Mouse (Mus musculus) heart, adult 2 months (tissue): ENCODE data around the gene Tnfrsf4. TPM values are rescaled to one million over a fixed set of nuclear protein-coding genes. Genes with fewer than 3 reads are reported as not detected.

Source experiments
- DNase-seq, 2 experiments: peaks; one replicate each; pipeline ENCODE4 v3.0.0; 2021
- H3K27ac ChIP-seq: fragments of 200-600 bp; 2 replicates; pipeline ENCODE4 v1.8.1; 2022
- H3K27me3 ChIP-seq: fragments of 200-500 bp; 2 replicates; pipeline ENCODE4 v1.6.1; 2012; ENCODE audit warnings: mild to moderate bottlenecking, low read length, inconsistent platforms, mixed read lengths; ENCODE audit not compliant: control insufficient read depth, insufficient read depth
- H3K36me3 ChIP-seq: fragments of 200-500 bp; 2 replicates; pipeline ENCODE4 v1.6.1; 2012; ENCODE audit warnings: low read length, inconsistent platforms; ENCODE audit not compliant: control insufficient read depth, insufficient read depth
- H3K4me1 ChIP-seq: fragments of 200-500 bp; 2 replicates; pipeline ENCODE4 v1.6.1; 2011; ENCODE audit warnings: low read length; ENCODE audit not compliant: control insufficient read depth, insufficient read depth
- H3K4me3 ChIP-seq: fragments of 200-600 bp; 2 replicates; pipeline ENCODE4 v1.8.1; 2022
- H3K79me2 ChIP-seq: fragments of 200-500 bp; replicated peaks from 2 replicates; pipeline ENCODE4 v1.6.1; 2012; ENCODE audit warnings: mild to moderate bottlenecking, inconsistent platforms, low read length, moderate library complexity, mixed read lengths; ENCODE audit not compliant: control insufficient read depth, insufficient read depth
- H3K9ac ChIP-seq: fragments of 200-500 bp; 2 replicates; pipeline ENCODE4 v1.6.1; 2012; ENCODE audit warnings: low read depth, mild to moderate bottlenecking, control low read depth, inconsistent platforms, low read length, mixed read lengths
- CTCF ChIP-seq: fragments of 200-600 bp; IDR thresholded peaks from 2 replicates; pipeline ENCODE4 v1.8.1; 2022; ENCODE audit warnings: antibody characterized with exemption, mild to moderate bottlenecking, moderate library complexity
- EP300 ChIP-seq: fragments of 200-500 bp; IDR thresholded peaks from 2 replicates; pipeline ENCODE4 v1.6.1; 2011; ENCODE audit warnings: low read depth, low read length, control low read depth; ENCODE audit not compliant: insufficient read depth
- POLR2A ChIP-seq: fragments of 200-500 bp; IDR thresholded peaks from 2 replicates; pipeline ENCODE4 v1.6.1; 2011; ENCODE audit warnings: mild to moderate bottlenecking, low read depth, low read length, control low read depth; ENCODE audit not compliant: insufficient read depth
- WGBS: fragments of 180-500 bp; shearing (Covaris S2); methylation state at CpG from one replicate; pipeline ENCODE4 v1.1.7; 2018; 5-methylcytosine and 5-hydroxymethylcytosine counted together
- intact Hi-C: fragments of 180-260 bp; cut with DNase I; formaldehyde crosslinking; loops from one replicate; pipeline ENCODE4 v1.15.1; 2025
- polyA plus RNA-seq: library from polyadenylated mRNA; depleted of rRNA; stranded (reverse); fragments of >200 nt; gene quantifications from 2 replicates; pipeline ENCODE4 v1.2.3, GENCODE M21; 2012
- total RNA-seq, 2 experiments: library from RNA; stranded (reverse); gene quantifications; 2 replicates each; pipeline ENCODE4 v1.2.3; 2021

Tnfrsf4 gene
- total and polyA plus RNA-seq, 3 experiments, result 1.4 TPM; not detected in 2

DNA sequence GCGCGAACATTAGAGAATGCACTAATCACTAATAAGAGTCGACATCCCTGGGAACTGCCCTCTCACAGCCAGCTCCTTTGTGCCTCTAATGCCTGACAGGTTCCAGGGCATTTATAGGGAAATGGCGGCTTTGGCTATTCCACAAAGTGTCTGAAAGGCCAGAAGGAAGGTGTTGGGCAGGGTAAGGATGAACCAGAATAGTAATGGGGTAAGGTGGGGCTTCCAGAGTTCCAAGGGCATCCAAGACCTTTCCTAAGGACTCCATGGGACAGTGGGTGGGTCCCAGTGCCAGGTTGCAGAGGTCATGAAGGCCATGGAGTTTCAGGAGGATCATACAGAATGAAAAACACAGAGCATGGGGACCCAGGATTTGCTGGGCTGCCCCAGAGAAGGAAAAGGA, 20.7 kb downstream of the Tnfrsf4 start:
- intact Hi-C loops, result loop anchor here (5.0 kb wide), 1 partner anchor 42 kb away; the partner anchor contains the start of genes B3galt6 and Sdf4

DNA sequence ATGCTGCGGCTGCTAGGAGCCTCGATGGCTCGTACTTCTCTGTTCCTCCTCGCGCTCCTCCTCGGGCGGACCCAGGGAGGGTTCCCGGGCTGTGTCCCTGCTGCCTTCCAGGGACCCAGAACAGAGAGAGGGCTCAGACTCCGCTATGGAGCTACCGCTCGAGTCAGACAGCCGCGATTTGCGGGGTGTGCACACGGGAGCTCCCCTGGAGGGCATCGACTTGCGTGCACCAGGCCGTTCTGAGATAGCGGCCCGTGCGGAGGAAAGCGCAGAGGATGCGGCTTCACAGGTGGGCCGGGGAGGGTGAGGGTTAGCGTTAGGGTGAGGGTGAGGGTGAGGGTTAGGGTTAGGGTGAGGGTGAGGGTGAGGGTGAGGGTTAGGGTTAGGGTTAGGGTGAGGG, 21.3 kb downstream of the Tnfrsf4 start:
- Histone ChIP-seq H3K27me3 (peaks cover 2% of the 10 kb centered on the region; the same call in 1 of the 2 replicates), H3K36me3 (no peaks in the 10 kb centered on the region), H3K4me3 (no peak overlapping the region), H3K9ac (peak overlapping the region; percentile 11; the same call in 1 of the 2 replicates), H3K79me2 (no peaks in the 10 kb centered on the region), H3K27ac (no peak overlapping the region), H3K4me1 (peaks cover 14% of the 10 kb centered on the region)
- TF ChIP-seq CTCF (no peak), POLR2A (no peak), EP300 (no peak)
- WGBS, result 9% methylated on average over 25 of the region's 25 CpGs
- intact Hi-C loops, result loop anchor here (5.0 kb wide), 1 partner anchor 43 kb away; the partner anchor contains the start of genes B3galt6 and Sdf4
- DNase-seq, result no peak

More for the DNA sequence above, 20.7 kb downstream of the Tnfrsf4 start:
- Histone ChIP-seq H3K4me3 (no peak overlapping the region), H3K79me2 (no peaks in the 10 kb centered on the region), H3K4me1 (peaks cover 14% of the 10 kb centered on the region), H3K27ac (no peak overlapping the region), H3K36me3 (no peaks in the 10 kb centered on the region), H3K27me3 (peaks cover 2% of the 10 kb centered on the region; the same call in 1 of the 2 replicates), H3K9ac (no peak overlapping the region)
- 74% methylated on average over 4 of the region's 4 CpGs for WGBS
- DNase-seq, result no peak
- no peak for TF ChIP-seq CTCF
- TF ChIP-seq EP300, result no peak
- no peak for TF ChIP-seq POLR2A

DNA sequence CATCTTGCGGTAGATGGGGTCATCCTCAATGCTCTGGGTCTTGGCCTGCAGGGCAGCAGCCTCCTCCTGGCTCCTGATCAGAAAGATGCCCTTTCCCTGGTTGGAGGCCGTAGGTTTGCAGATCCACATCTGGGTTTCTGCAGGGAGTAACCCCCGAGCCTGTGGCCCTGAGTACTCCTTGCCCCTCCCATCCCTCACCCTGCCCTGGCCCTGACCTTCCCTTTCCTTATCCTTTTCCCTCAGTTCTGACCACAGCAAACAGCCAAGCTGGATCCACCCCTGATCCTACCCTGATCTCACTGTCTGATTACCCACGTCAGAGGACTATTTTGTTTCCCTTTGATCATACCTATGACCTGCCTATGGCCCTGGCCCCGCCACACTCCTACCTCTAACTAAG, 31.1 kb downstream of the Tnfrsf4 start:
- Histone ChIP-seq H3K4me1 (no peaks in the 10 kb centered on the region), H3K27me3 (no peaks in the 10 kb centered on the region), H3K79me2 (no peaks in the 10 kb centered on the region), H3K9ac (no peak overlapping the region), H3K36me3 (no peaks in the 10 kb centered on the region), H3K4me3 (no peak overlapping the region), H3K27ac (no peak overlapping the region)
- no peak for DNase-seq
- no peak for TF ChIP-seq POLR2A
- TF ChIP-seq EP300, result no peak
- no peak for TF ChIP-seq CTCF
- 61% methylated on average over 5 of the region's 5 CpGs for WGBS
- intact Hi-C loops, result no loop called here

DNA sequence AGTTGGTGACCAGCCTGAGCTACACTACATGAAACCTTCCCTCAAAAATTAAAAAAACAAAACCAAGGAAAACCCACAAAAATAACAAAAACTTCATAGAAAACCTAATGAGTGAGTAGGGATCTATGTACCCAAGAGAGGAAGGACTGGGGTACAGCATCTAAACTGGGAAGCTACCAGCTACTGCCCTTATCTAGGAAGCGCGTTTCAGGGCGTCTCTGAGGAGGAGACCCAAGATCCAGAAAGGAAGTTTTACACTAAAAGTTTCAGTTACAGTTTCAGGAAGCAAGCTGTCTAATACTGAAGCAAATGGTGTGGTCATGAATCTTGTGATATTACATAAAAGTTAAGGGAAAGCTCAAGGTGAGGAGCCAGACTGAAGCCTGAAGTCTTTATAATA, 36.1 kb downstream of the Tnfrsf4 start:
- TF ChIP-seq POLR2A (no peak), CTCF (no peak), EP300 (no peak)
- H3K4me3 ChIP-seq, result no peak overlapping the region
- H3K27ac ChIP-seq, result no peak overlapping the region
- intact Hi-C loops, result no loop called here
- DNase-seq, result no peak
- H3K4me1 ChIP-seq, result no peaks in the 10 kb centered on the region
- H3K79me2 ChIP-seq, result no peaks in the 10 kb centered on the region
- no peaks in the 10 kb centered on the region for H3K27me3 ChIP-seq
- no peak overlapping the region for H3K9ac ChIP-seq
- no peaks in the 10 kb centered on the region for H3K36me3 ChIP-seq
- WGBS, result 38% methylated on average over 3 of the region's 3 CpGs

- H3K4me1 ChIP-seq, result no peaks in the 10 kb centered on the region
- H3K36me3 ChIP-seq, result no peaks in the 10 kb centered on the region
- WGBS, result 48% methylated on average over 6 of the region's 6 CpGs
- intact Hi-C loops, result no loop called here
- no peak for DNase-seq
- no peak overlapping the region for H3K4me3 ChIP-seq
- H3K27ac ChIP-seq, result no peak overlapping the region
- no peaks in the 10 kb centered on the region for H3K27me3 ChIP-seq
- H3K9ac ChIP-seq, result no peak overlapping the region
- H3K79me2 ChIP-seq, result no peaks in the 10 kb centered on the region
- TF ChIP-seq CTCF (no peak), EP300 (no peak), POLR2A (no peak)
These were observed 36.8 kb downstream of the Tnfrsf4 start for GRCm38 (mm10) chr4:156050391-156050980.

DNA sequence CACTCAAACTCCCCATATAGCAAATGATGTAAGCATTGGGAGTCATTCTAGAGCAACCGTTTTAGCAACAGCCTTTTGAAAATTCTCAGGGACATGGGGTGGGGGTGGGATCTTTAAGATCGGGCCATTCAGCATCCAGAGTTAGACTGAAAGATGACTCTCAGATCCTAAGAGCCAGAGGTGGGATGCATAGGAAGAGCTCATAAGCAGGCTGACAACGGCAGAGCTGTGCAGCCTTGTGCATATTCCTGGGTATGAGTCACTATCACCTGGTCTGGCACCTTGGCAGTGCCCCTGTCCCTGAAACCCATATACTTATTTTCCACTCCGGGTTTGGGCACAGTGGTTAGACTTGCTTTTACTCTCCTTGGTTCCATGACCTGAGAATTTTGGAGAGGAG, 39.5 kb downstream of the Tnfrsf4 start:
- WGBS, result 39% methylated on average over 4 of the region's 4 CpGs
- Histone ChIP-seq H3K4me3 (no peak overlapping the region), H3K27ac (no peak overlapping the region), H3K4me1 (no peaks in the 10 kb centered on the region), H3K27me3 (no peaks in the 10 kb centered on the region), H3K36me3 (no peaks in the 10 kb centered on the region), H3K79me2 (no peaks in the 10 kb centered on the region), H3K9ac (no peak overlapping the region)
- TF ChIP-seq CTCF, result no peak
- no peak for TF ChIP-seq POLR2A
- no peak for TF ChIP-seq EP300
- intact Hi-C loops, result no loop called here
- no peak for DNase-seq
